Mouse (Mus musculus) right cerebral cortex, adult 2 months (tissue): ENCODE results near the gene Vmn2r62.
"Not testable (repeated sequence)": the region's sequence is repeated elsewhere in the genome, so short reads cannot be mapped to it uniquely, and the experiment has no call there.

Experiments
- DNase-seq, 2 experiments: peaks; one replicate each; pipeline ENCODE4 v3.0.0; 2021 to 2022; ENCODE audit warnings: low spot score in 2 of 2

The Vmn2r62 gene

GRCm38 (mm10) chr7:42793425-42793824 lies at the start of gene Vmn2r62:
Gene Vmn2r62 (minus strand): TSS chr7:42793525.
- DNase-seq: not testable (repeated sequence)

GRCm38 (mm10) chr7:42838366-42838765 lies 45.0 kb upstream of the Vmn2r62 start:
- not testable (repeated sequence) for DNase-seq

DNA sequence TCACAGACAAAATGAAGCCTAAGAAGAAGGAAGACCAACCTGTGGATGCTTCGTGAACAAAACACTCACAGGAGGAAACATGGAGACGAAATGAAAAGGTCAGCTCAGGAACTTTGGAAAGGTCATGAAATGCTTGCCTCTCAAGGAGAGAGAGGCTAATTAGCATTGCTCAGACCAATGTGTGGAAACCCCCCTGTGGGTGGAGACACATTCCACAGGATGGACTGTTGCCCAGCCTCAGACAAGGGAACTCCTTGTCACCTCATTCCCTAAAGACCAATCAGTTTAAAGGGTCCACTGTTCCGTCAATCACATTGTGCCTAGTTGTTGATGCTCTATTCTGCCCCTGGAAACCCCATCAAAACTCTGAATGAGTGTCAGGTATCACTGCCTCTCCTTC lies 38.9 kb upstream of the Vmn2r62 start:
- DNase-seq: no peak

- no peak for DNase-seq
Observed at GRCm38 (mm10) chr7:42749836-42750235, 43.5 kb downstream of the Vmn2r62 start.

GRCm38 (mm10) chr7:42738536-42739210 lies 54.7 kb downstream of the Vmn2r62 start:
- no peak for DNase-seq

GRCm38 (mm10) chr7:42726917-42727316 lies 66.4 kb downstream of the Vmn2r62 start, which contains the start of gene Gm17067:
Gene Gm17067 (minus strand): TSS chr7:42727017.
- not testable (repeated sequence) for DNase-seq
